Mouse (Mus musculus): ENCODE results near the gene Gm609. TPM values are rescaled to one million over a fixed set of nuclear protein-coding genes. Genes with fewer than 3 reads are reported as not detected.

Gene Gm609
- polyA plus RNA-seq, 1 experiment from 2014 or later, result not detected

- Histone ChIP-seq H3K4me3 (ENCODE audit: low read depth, low read length) (no peak overlapping the region), H3K9ac (ENCODE audit: low read length) (no peak overlapping the region), H3K4me1 (ENCODE audit: control insufficient read depth, insufficient read depth, low read length) (no peaks in the 10 kb centered on the region), H3K27me3 (ENCODE audit: control insufficient read depth, insufficient read depth, low read length) (no peaks in the 10 kb centered on the region), H3K36me3 (ENCODE audit: control insufficient read depth, insufficient read depth, low read length) (no peaks in the 10 kb centered on the region), H3K4me2 (no peak overlapping the region), H3K9me3 (ENCODE audit: control insufficient read depth, low read length) (no peaks in the 10 kb centered on the region), H3K27ac (ENCODE audit: low read depth, low read length) (no peak overlapping the region)
- 81% methylated on average over 4 of the region's 4 CpGs for WGBS
- no peak for ATAC-seq (ENCODE audit: low FRiP score)
- DNase-seq (ENCODE audit: low spot score, missing footprints), result no peak
Observed at GRCm38 (mm10) chr16:45369285-45369965, 123.3 kb downstream of the Gm609 start.

DNA sequence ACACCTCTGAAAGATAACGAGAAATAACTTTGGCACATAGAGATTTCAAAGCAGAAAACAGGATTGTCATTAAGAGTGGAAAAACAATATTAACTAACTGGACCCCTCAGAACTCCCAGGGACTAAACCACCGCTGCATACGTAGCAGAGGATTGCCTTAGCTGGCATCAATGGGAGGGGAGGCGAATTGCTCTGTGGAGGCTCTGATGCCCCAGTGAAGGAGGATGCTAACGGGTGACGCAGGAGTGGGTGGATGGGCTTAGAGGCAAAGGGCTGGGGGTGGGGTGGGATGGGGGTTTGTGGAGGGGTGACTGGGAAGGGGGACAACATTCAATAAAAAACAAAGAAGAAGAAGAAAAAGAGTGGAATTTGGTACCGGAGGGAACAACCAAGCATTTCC, 126.7 kb downstream of the Gm609 start:
- no peak overlapping the region for H3K4me3 ChIP-seq (ENCODE audit: low read depth, low read length)
- H3K27ac ChIP-seq (ENCODE audit: low read depth, low read length), result no peak overlapping the region
- H3K9me3 ChIP-seq (ENCODE audit: control insufficient read depth, low read length), result no peaks in the 10 kb centered on the region
- no peaks in the 10 kb centered on the region for H3K4me1 ChIP-seq (ENCODE audit: control insufficient read depth, insufficient read depth, low read length)
- DNase-seq (ENCODE audit: low spot score, missing footprints) (no peak), ATAC-seq (ENCODE audit: low FRiP score) (no peak)
- H3K27me3 ChIP-seq (ENCODE audit: control insufficient read depth, insufficient read depth, low read length), result no peaks in the 10 kb centered on the region
- no peak overlapping the region for H3K4me2 ChIP-seq
- H3K9ac ChIP-seq (ENCODE audit: low read length), result no peak overlapping the region
- 80% methylated on average over 7 of the region's 7 CpGs for WGBS
- no peaks in the 10 kb centered on the region for H3K36me3 ChIP-seq (ENCODE audit: control insufficient read depth, insufficient read depth, low read length)

- H3K4me1 ChIP-seq (ENCODE audit: control insufficient read depth, insufficient read depth, low read length), result no peaks in the 10 kb centered on the region
- H3K4me2 ChIP-seq, result no peak overlapping the region
- no peaks in the 10 kb centered on the region for H3K36me3 ChIP-seq (ENCODE audit: control insufficient read depth, insufficient read depth, low read length)
- WGBS, result 88% methylated on average over 9 of the region's 9 CpGs
- DNase-seq (ENCODE audit: low spot score, missing footprints) (no peak), ATAC-seq (ENCODE audit: low FRiP score) (no peak)
- no peak overlapping the region for H3K27ac ChIP-seq (ENCODE audit: low read depth, low read length)
- H3K9me3 ChIP-seq (ENCODE audit: control insufficient read depth, low read length), result no peaks in the 10 kb centered on the region
- no peaks in the 10 kb centered on the region for H3K27me3 ChIP-seq (ENCODE audit: control insufficient read depth, insufficient read depth, low read length)
- H3K9ac ChIP-seq (ENCODE audit: low read length), result no peak overlapping the region
- H3K4me3 ChIP-seq (ENCODE audit: low read depth, low read length), result no peak overlapping the region
Observed at GRCm38 (mm10) chr16:45365353-45365752, 127.4 kb downstream of the Gm609 start.

GRCm38 (mm10) chr16:45364627-45365026, 128.1 kb downstream of the Gm609 start:
- H3K27ac ChIP-seq (ENCODE audit: low read depth, low read length), result no peak overlapping the region
- H3K9me3 ChIP-seq (ENCODE audit: control insufficient read depth, low read length), result no peaks in the 10 kb centered on the region
- H3K4me3 ChIP-seq (ENCODE audit: low read depth, low read length), result no peak overlapping the region
- no peaks in the 10 kb centered on the region for H3K27me3 ChIP-seq (ENCODE audit: control insufficient read depth, insufficient read depth, low read length)
- H3K36me3 ChIP-seq (ENCODE audit: control insufficient read depth, insufficient read depth, low read length), result no peaks in the 10 kb centered on the region
- no peaks in the 10 kb centered on the region for H3K4me1 ChIP-seq (ENCODE audit: control insufficient read depth, insufficient read depth, low read length)
- H3K9ac ChIP-seq (ENCODE audit: low read length), result no peak overlapping the region
- 89% methylated on average over 1 of the region's 1 CpGs for WGBS
- no peak overlapping the region for H3K4me2 ChIP-seq
- ATAC-seq (ENCODE audit: low FRiP score), result no peak
- no peak for DNase-seq (ENCODE audit: low spot score, missing footprints)

GRCm38 (mm10) chr16:45363480-45364045, 129.2 kb downstream of the Gm609 start:
- WGBS, result 86% methylated on average over 4 of the region's 4 CpGs
- ATAC-seq (ENCODE audit: low FRiP score), result no peak

More at GRCm38 (mm10) chr16:45363480-45364045, 129.2 kb downstream of the Gm609 start:
- H3K27me3 ChIP-seq (ENCODE audit: control insufficient read depth, insufficient read depth, low read length), result no peaks in the 10 kb centered on the region
- H3K36me3 ChIP-seq (ENCODE audit: control insufficient read depth, insufficient read depth, low read length), result no peaks in the 10 kb centered on the region
- no peaks in the 10 kb centered on the region for H3K9me3 ChIP-seq (ENCODE audit: control insufficient read depth, low read length)
- H3K4me3 ChIP-seq (ENCODE audit: low read depth, low read length), result no peak overlapping the region
- no peak overlapping the region for H3K9ac ChIP-seq (ENCODE audit: low read length)
- no peak overlapping the region for H3K27ac ChIP-seq (ENCODE audit: low read depth, low read length)
- DNase-seq (ENCODE audit: low spot score, missing footprints), result no peak
- no peak overlapping the region for H3K4me2 ChIP-seq
- no peaks in the 10 kb centered on the region for H3K4me1 ChIP-seq (ENCODE audit: control insufficient read depth, insufficient read depth, low read length)

Other genes starting within 250 kb of the Gm609 start
- 50.4 and 59.1 TPM in 2 replicates for gene Cd200, start 83.9 kb downstream of the Gm609 start, polyA plus RNA-seq (2014; fragmentation: Nextera tagmentation; extraction: Ambion mirVana)
- gene Gm17783, start 39.1 kb upstream of the Gm609 start, polyA plus RNA-seq (2014; fragmentation: Nextera tagmentation; extraction: Ambion mirVana), result not detected in 2 replicates
- not detected in 2 replicates for gene Slc9c1, start 42.3 kb upstream of the Gm609 start, polyA plus RNA-seq (2014; fragmentation: Nextera tagmentation; extraction: Ambion mirVana)
- gene Gcsam, start 117.4 kb upstream of the Gm609 start, polyA plus RNA-seq (2014; fragmentation: Nextera tagmentation; extraction: Ambion mirVana), result 0.14 TPM in 1 of 2 replicates, not detected in the other
- 0.08 TPM in 1 of 2 replicates, not detected in the other for gene BC016579, start 161.1 kb upstream of the Gm609 start, polyA plus RNA-seq (2014; fragmentation: Nextera tagmentation; extraction: Ambion mirVana)
- gene Tmprss7, start 200.7 kb upstream of the Gm609 start, polyA plus RNA-seq (2014; fragmentation: Nextera tagmentation; extraction: Ambion mirVana), result 0.18 and 0.32 TPM in 2 replicates
- 320 and 334 TPM in 2 replicates for gene Tagln3, start 231.6 kb upstream of the Gm609 start, polyA plus RNA-seq (2014; fragmentation: Nextera tagmentation; extraction: Ambion mirVana)
- 48.2 and 48.5 TPM in 2 replicates for gene Abhd10, start 250.0 kb upstream of the Gm609 start, polyA plus RNA-seq (2014; fragmentation: Nextera tagmentation; extraction: Ambion mirVana)

Measured in midbrain, embryonic 11.5 days (tissue).